Mouse (Mus musculus) kidney, embryonic 16.5 days (tissue): Measurements from ENCODE around the gene Vps36. TPM values are rescaled to one million over a fixed set of nuclear protein-coding genes. Genes with fewer than 3 reads are reported as not detected.

Source experiments
- polyA plus RNA-seq: library from polyadenylated mRNA; unstranded; fragments of >200 nt; fragmentation: Nextera tagmentation; extraction: Ambion mirVana; gene quantifications from 2 replicates; pipeline ENCODE4 v1.2.1, GENCODE M21; 2015

Vps36 gene
- polyA plus RNA-seq, 1 experiment from 2014 or later, result 35.8 TPM

Other genes with a start within 250 kb of the Vps36 start
- gene Defb13, start 246.0 kb upstream of the Vps36 start, polyA plus RNA-seq, result not detected in 2 replicates
- gene Fam90a1a, start 234.1 kb upstream of the Vps36 start, polyA plus RNA-seq, result not detected in 2 replicates
- gene Ccdc70, start 223.0 kb upstream of the Vps36 start, polyA plus RNA-seq, result not detected in 2 replicates
- gene Atp7b, start 132.5 kb upstream of the Vps36 start, polyA plus RNA-seq, result 0.67 and 0.72 TPM in 2 replicates
- gene Alg11, start 132.1 kb upstream of the Vps36 start, polyA plus RNA-seq, result 33.0 and 36.0 TPM in 2 replicates
- 0.32 and 0.59 TPM in 2 replicates for gene Nek5, start 67.8 kb upstream of the Vps36 start, polyA plus RNA-seq
- gene Nek3, start 26.4 kb upstream of the Vps36 start, polyA plus RNA-seq, result 5.9 and 7.2 TPM in 2 replicates
- gene Ckap2, start 7.0 kb upstream of the Vps36 start, polyA plus RNA-seq, result 38.5 and 40.6 TPM in 2 replicates
- gene Thsd1, start 34.5 kb downstream of the Vps36 start, polyA plus RNA-seq, result 18.1 and 18.7 TPM in 2 replicates
- gene Tpte, start 90.6 kb downstream of the Vps36 start, polyA plus RNA-seq, result 0.06 TPM in 1 of 2 replicates, not detected in the other
- gene Slc25a15, start 205.8 kb downstream of the Vps36 start, polyA plus RNA-seq, result 28.5 and 29.0 TPM in 2 replicates
- 41.6 and 42.2 TPM in 2 replicates for gene Mrps31, start 218.6 kb downstream of the Vps36 start, polyA plus RNA-seq